Mouse (Mus musculus) cortical plate, adult 2 months (tissue): ENCODE measurements around the gene Yjefn3. TPM values are rescaled to one million over a fixed set of nuclear protein-coding genes. Genes with fewer than 3 reads are reported as not detected.

Experiments
- H3K27ac ChIP-seq: fragments of 200-500 bp; 2 replicates; pipeline ENCODE4 v1.5.1; 2012; ENCODE audit warnings: low read length, control low read depth, inconsistent platforms; ENCODE audit not compliant: insufficient read depth
- H3K4me1 ChIP-seq: fragments of 200-500 bp; 2 replicates; pipeline ENCODE4 v1.6.1; 2011; ENCODE audit warnings: low read length; ENCODE audit not compliant: control insufficient read depth, insufficient read depth
- H3K4me3 ChIP-seq: fragments of 200-500 bp; 2 replicates; pipeline ENCODE4 v1.5.1; 2011; ENCODE audit warnings: mild to moderate bottlenecking, low read length, control low read depth; ENCODE audit not compliant: insufficient read depth
- CTCF ChIP-seq: fragments of 200-500 bp; IDR thresholded peaks from 2 replicates; pipeline ENCODE4 v1.5.1; 2011; ENCODE audit warnings: mild to moderate bottlenecking, control low read depth, low read length; ENCODE audit not compliant: insufficient read depth; ENCODE audit errors: extremely low read depth
- POLR2A ChIP-seq: fragments of 200-500 bp; IDR thresholded peaks from 2 replicates; pipeline ENCODE4 v1.6.1; 2011; ENCODE audit warnings: mild to moderate bottlenecking, low read length, control low read depth; ENCODE audit not compliant: insufficient read depth; ENCODE audit errors: extremely low read depth
- polyA plus RNA-seq: library from polyadenylated mRNA; depleted of rRNA; stranded (reverse); fragments of >200 nt; gene quantifications from 2 replicates; pipeline ENCODE4 v1.2.3, GENCODE M21; 2012

The Yjefn3 gene
- polyA plus RNA-seq, 1 experiment: 34.2 TPM

GRCm38 (mm10) chr8:69933811-69934210 lies 31.3 kb upstream of the Yjefn3 start:
- TF ChIP-seq CTCF: no peak
- Histone ChIP-seq H3K4me3 (no peak overlapping the region), H3K27ac (no peak overlapping the region), H3K4me1 (no peaks in the 10 kb centered on the region)

GRCm38 (mm10) chr8:69926901-69927300 lies 24.4 kb upstream of the Yjefn3 start:
- Histone ChIP-seq H3K4me1 (no peaks in the 10 kb centered on the region), H3K4me3 (no peak overlapping the region), H3K27ac (no peak overlapping the region)
- no peak for TF ChIP-seq POLR2A
- TF ChIP-seq CTCF: no peak

DNA sequence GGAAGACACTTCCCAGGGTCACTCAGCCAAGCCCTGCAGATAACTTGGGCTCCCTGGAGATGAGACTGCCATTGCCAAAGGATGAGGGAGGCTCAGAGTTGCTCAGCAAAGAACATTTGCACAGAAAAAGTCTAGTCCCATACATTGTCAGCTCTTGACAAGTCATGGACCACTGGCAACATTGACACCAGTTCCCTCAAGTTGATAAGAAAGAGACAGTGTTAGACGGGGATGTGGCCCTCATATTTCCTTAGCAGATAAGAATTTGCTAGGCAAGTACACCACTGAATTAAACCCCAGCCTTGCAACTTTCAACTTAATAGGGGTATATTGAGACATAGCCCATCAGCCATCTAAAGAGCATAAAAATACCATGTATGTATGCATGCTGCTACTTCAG lies 21.5 kb upstream of the Yjefn3 start:
- TF ChIP-seq CTCF (no peak), POLR2A (no peak)
- no peak overlapping the region for H3K4me3 ChIP-seq
- H3K4me1 ChIP-seq: no peaks in the 10 kb centered on the region
- H3K27ac ChIP-seq: no peak overlapping the region

DNA sequence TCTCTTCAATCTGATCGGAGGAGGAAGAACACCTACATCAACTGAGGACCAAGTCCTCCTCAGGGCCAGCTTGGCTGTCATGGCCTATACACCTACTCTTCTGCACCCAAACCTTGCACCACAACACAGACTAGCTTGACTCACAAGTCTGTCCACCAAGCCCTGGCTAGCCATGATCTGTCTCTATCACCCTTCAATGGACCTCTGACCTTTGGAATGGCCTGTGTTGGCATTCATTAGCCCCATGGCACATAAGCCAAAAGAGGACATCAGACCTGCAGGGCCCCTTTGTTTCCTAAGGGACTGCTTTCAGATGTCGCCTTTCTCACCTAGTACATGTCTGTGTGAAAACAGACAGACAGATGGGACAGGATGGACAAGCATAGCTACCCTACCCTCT lies 18.6 kb upstream of the Yjefn3 start:
- no peak for TF ChIP-seq POLR2A
- no peak for TF ChIP-seq CTCF
- Histone ChIP-seq H3K4me1 (no peaks in the 10 kb centered on the region), H3K27ac (no peak overlapping the region), H3K4me3 (no peak overlapping the region)

- TF ChIP-seq POLR2A (no peak), CTCF (no peak)
- H3K4me3 ChIP-seq: no peak overlapping the region
Measured at GRCm38 (mm10) chr8:69919876-69920662, 17.6 kb upstream of the Yjefn3 start.

GRCm38 (mm10) chr8:69919010-69919409 lies 16.5 kb upstream of the Yjefn3 start:
- Histone ChIP-seq H3K4me3 (no peak overlapping the region), H3K27ac (no peak overlapping the region), H3K4me1 (no peaks in the 10 kb centered on the region)
- TF ChIP-seq POLR2A (no peak), CTCF (peak; percentile 88)

More at GRCm38 (mm10) chr8:69919876-69920662, 17.6 kb upstream of the Yjefn3 start:
- Histone ChIP-seq H3K27ac (no peak overlapping the region), H3K4me1 (no peaks in the 10 kb centered on the region)

DNA sequence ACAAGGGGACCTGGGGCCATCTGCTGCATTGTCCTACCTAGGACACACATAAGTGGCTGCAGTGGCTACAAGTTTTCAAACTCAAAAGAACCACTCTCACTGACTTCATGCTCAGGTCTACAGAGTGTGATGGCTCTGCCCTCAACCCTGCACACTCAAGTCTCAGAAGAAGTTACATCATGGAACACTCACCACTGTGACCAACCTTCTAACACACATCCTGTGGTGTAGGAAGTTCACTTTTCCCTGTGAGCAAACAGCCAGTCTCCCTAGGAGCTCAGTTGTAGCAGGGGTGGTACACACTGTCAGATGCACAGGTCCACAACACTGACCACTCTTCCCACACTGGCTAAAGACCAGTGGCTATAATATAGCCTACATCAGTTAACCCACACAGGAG lies 16.0 kb upstream of the Yjefn3 start:
- TF ChIP-seq POLR2A (no peak), CTCF (no peak)
- H3K4me1 ChIP-seq: no peaks in the 10 kb centered on the region
- H3K27ac ChIP-seq: no peak overlapping the region
- no peak overlapping the region for H3K4me3 ChIP-seq

DNA sequence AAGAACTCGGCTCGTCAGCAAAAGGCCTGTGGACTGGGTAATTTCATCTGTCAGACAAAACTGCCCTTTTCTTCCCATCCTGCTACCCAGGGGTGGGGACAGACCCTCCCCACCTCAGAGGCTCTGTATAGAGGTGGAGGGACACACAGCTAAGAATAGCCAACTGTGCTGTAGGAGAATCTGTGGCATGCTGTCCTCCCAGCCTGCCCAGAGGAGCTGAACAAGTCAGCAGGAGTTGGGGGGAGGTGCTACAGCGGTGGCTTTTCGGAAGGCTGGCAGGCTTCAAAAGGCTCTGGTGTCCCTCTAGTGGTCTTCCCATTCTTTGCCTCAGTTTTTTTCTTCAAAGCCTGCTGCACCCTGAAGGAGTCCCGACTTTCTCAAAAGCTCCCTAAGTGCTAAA lies 13.2 kb upstream of the Yjefn3 start:
- TF ChIP-seq POLR2A (no peak), CTCF (peak; percentile 51)
- no peak overlapping the region for H3K27ac ChIP-seq
- H3K4me1 ChIP-seq: no peaks in the 10 kb centered on the region
- H3K4me3 ChIP-seq: no peak overlapping the region

DNA sequence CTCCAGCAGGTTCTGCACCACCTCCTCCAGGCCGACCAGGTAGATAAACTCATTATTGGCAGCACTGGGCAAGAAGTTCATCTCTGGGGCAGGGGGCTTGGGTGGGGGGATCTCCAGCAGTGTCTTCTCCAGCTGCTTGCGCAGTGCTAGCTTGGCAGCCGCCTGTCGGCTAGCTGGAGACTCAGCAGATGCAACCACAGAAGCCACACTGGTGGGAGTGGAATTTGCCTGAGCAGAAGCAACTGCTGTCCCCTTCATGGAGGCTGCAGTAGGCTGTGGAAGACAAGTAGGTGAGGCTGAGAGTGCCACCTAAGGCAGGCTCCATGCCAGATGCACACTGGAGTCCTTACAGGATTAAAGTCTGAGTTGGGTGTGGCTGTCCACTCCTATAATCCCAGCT lies 12.0 kb upstream of the Yjefn3 start:
- TF ChIP-seq POLR2A (no peak), CTCF (no peak)
- Histone ChIP-seq H3K4me1 (no peaks in the 10 kb centered on the region), H3K4me3 (no peak overlapping the region), H3K27ac (no peak overlapping the region)

- TF ChIP-seq CTCF (peak; percentile 25; the same call in 1 of the 2 replicates), POLR2A (no peak)
- no peak overlapping the region for H3K27ac ChIP-seq
- H3K4me1 ChIP-seq: no peaks in the 10 kb centered on the region
- H3K4me3 ChIP-seq: no peak overlapping the region
Measured at GRCm38 (mm10) chr8:69912478-69913074, 10.1 kb upstream of the Yjefn3 start.
